ENCODE assay signal across 9 mouse cellular contexts in genomic region chr4:132387617-132388016, GRCm38 (mm10). TPM values are rescaled to one million over a fixed set of nuclear protein-coding genes. Genes with fewer than 3 reads are reported as not detected.
A peak's percentile ranks its signal among the peaks of the same experiment; 100 is the strongest.
DNase-seq lines count a peak whose midpoint lies in the region; ATAC-seq and TF ChIP-seq lines count a peak whose summit lies in the region.
"Had no signal": no experiment of that assay in that cellular context is flagged by ENCODE, and none has a peak within 500 bp of the region (broad histone marks: within the 10 kb centered on the region; RNA-seq: fewer than 3 reads in every experiment).

No protein-coding gene starts in this region.

- H3K9ac ChIP-seq in lung, postnatal 0 days (replicated peaks; ENCODE audit: low read depth) = no peak overlapping the region
- no peak overlapping the region for H3K9ac ChIP-seq in heart, embryonic 16.5 days (ENCODE audit: low read length)
- no peak overlapping the region for H3K9ac ChIP-seq in liver, embryonic 14.5 days (replicated peaks)

- peak; percentile 22 for DNase-seq in adrenal gland, postnatal 10 days
- DNase-seq in adrenal gland, postnatal 4 days (ENCODE audit: low spot score in 2 of 2) = no peak
- DNase-seq in lung, postnatal 0 days (ENCODE audit: low spot score) = no peak
- no peak for DNase-seq in lung, postnatal 25 days (ENCODE audit: low spot score)
- DNase-seq in liver, embryonic 14.5 days (ENCODE audit: low read depth in 3 of 3, low spot score in 3 of 3) = no peak
- no peak for DNase-seq in adrenal gland, adult 2 months
- DNase-seq: cerebellum, adult 9-10 months had no signal

- no peak for ATAC-seq in lung, postnatal 0 days
- ATAC-seq in heart, embryonic 16.5 days (replicated peaks; ENCODE audit: extremely low read depth, insufficient read depth, low FRiP score) = 0 out of 2 replicates have a peak, but pooled peaks have one; percentile 32
- ATAC-seq in liver, embryonic 14.5 days (ENCODE audit: insufficient read depth) = no peak
- ATAC-seq in CD4-positive, CD25-positive, alpha-beta regulatory T cell, adult 4 months = no peak

- WGBS in lung, postnatal 0 days = 57% methylated on average over 5 of the region's 5 CpGs
- 74% methylated on average over 5 of the region's 5 CpGs for WGBS in heart, embryonic 16.5 days
- 69% methylated on average over 5 of the region's 5 CpGs for WGBS in liver, embryonic 14.5 days (ENCODE audit: insufficient replicate concordance)

- peak; percentile 29 for TF ChIP-seq CTCF in lung, postnatal 0 days (IDR thresholded peaks at IDR 0.05)
- 0 out of 2 replicates have a peak, but pooled peaks have one; percentile 18 for TF ChIP-seq CTCF in liver, embryonic 14.5 days (IDR thresholded peaks at IDR 0.05; ENCODE audit: low read depth)

- no peak overlapping the region for H3K4me3 ChIP-seq in lung, postnatal 0 days (ENCODE audit: low read depth, low read length)
- no peak overlapping the region for H3K4me3 ChIP-seq in heart, embryonic 16.5 days (ENCODE audit: low read length)
- no peak overlapping the region for H3K4me3 ChIP-seq in liver, embryonic 14.5 days (ENCODE audit: insufficient read depth in 1 of 2, low read depth in 2 of 2, low read length in 2 of 2)

- H3K27me3 ChIP-seq in lung, postnatal 0 days (replicated peaks; ENCODE audit: insufficient read depth, low read length) = no peaks in the 10 kb centered on the region
- no peaks in the 10 kb centered on the region for H3K27me3 ChIP-seq in heart, embryonic 16.5 days (ENCODE audit: control insufficient read depth, insufficient read depth, low read length)
- no peaks in the 10 kb centered on the region for H3K27me3 ChIP-seq in liver, embryonic 14.5 days (ENCODE audit: control insufficient read depth, insufficient read depth, low read length)

- no peaks in the 10 kb centered on the region for H3K4me1 ChIP-seq in lung, postnatal 0 days (ENCODE audit: insufficient read depth, low read depth, low read length)
- H3K4me1 ChIP-seq in heart, embryonic 16.5 days (ENCODE audit: control insufficient read depth, insufficient read depth, low read length) = peaks cover 5% of the 10 kb centered on the region
- H3K4me1 ChIP-seq in liver, embryonic 14.5 days (replicated peaks; ENCODE audit: control insufficient read depth in 2 of 2, insufficient read depth in 2 of 2, low read length in 1 of 2) = peaks cover 29 to 37% of the 10 kb centered on the region in 2 experiments

- no peaks in the 10 kb centered on the region; the same call in 1 of the 2 replicates for H3K36me3 ChIP-seq in lung, postnatal 0 days (ENCODE audit: insufficient read depth, low read length)
- 0 out of 2 replicates have a peak, but pooled peaks cover 7% of the 10 kb centered on the region for H3K36me3 ChIP-seq in heart, embryonic 16.5 days (ENCODE audit: control insufficient read depth, insufficient read depth)
- H3K36me3 ChIP-seq in liver, embryonic 14.5 days (replicated peaks; ENCODE audit: control insufficient read depth, insufficient read depth, low read depth) = peaks cover 16% of the 10 kb centered on the region

- no peak overlapping the region for H3K4me2 ChIP-seq in lung, postnatal 0 days (replicated peaks; ENCODE audit: low read depth, low read length)
- H3K4me2 ChIP-seq in heart, embryonic 16.5 days (ENCODE audit: low read depth, low read length) = no peak overlapping the region
- no peak overlapping the region for H3K4me2 ChIP-seq in liver, embryonic 14.5 days (ENCODE audit: low read depth)

- no peak for TF ChIP-seq EP300 in lung, postnatal 0 days (IDR thresholded peaks at IDR 0.05)
- no peak for TF ChIP-seq EP300 in liver, embryonic 14.5 days (IDR thresholded peaks at IDR 0.05; ENCODE audit: low read depth)

- H3K27ac ChIP-seq in lung, postnatal 0 days (ENCODE audit: low read length) = no peak overlapping the region
- peak overlapping the region; percentile 34 for H3K27ac ChIP-seq in heart, embryonic 16.5 days (ENCODE audit: low read length)
- no peak overlapping the region for H3K27ac ChIP-seq in liver, embryonic 14.5 days

- H3K9me3 ChIP-seq in lung, postnatal 0 days (ENCODE audit: low read length) = no peaks in the 10 kb centered on the region
- H3K9me3 ChIP-seq in heart, embryonic 16.5 days (replicated peaks; ENCODE audit: control insufficient read depth, low read length) = no peaks in the 10 kb centered on the region
- H3K9me3 ChIP-seq in liver, embryonic 14.5 days (ENCODE audit: control insufficient read depth, low read length) = no peaks in the 10 kb centered on the region; the same call in 1 of the 2 replicates

RNA-seq across cellular contexts. Expression of gene Rcc1, which starts 34.2 kb away (rescaled TPM):
- 10 to 100 TPM; 19.1 to 24.8 TPM for total RNA-seq in adrenal gland, postnatal 10 days (2021)
- 10 to 100 TPM; 29.9 to 34.2 TPM for total RNA-seq in adrenal gland, postnatal 4 days (2021)
- polyA plus RNA-seq in lung, postnatal 0 days (2015; fragmentation: Nextera tagmentation; extraction: Ambion mirVana) = 14.3 and 14.7 TPM in 2 replicates
- 41.7 and 44.4 TPM in 2 replicates for polyA plus RNA-seq in heart, embryonic 16.5 days (2015; fragmentation: Nextera tagmentation; extraction: Ambion mirVana)
- polyA plus RNA-seq in liver, embryonic 14.5 days (2012; rRNA removed) = 21.5 and 22.2 TPM in 2 replicates
- polyA plus RNA-seq in liver, embryonic 14.5 days (2014; fragmentation: Nextera tagmentation; extraction: Ambion mirVana) = 27.2 and 32.0 TPM in 2 replicates
- polyA plus RNA-seq in CD4-positive, CD25-positive, alpha-beta regulatory T cell, adult 4 months (2017; shearing (Covaris generic)) = 10 to 100 TPM; 11.7 to 23.9 TPM
- total RNA-seq in adrenal gland, adult 2 months (2021) = 10 to 100 TPM; 12.4 to 16.9 TPM
- polyA plus RNA-seq in adrenal gland, adult 2 months (2012; rRNA removed) = 4.3 TPM in 2 replicates

RNA-seq across cellular contexts. Expression of gene Phactr4, which starts 34.7 kb away (rescaled TPM):
- total RNA-seq in adrenal gland, postnatal 10 days (2021) = 10 to 100 TPM; 31.9 to 39.0 TPM
- total RNA-seq in adrenal gland, postnatal 4 days (2021) = 10 to 100 TPM; 48.5 to 59.9 TPM
- polyA plus RNA-seq in lung, postnatal 0 days (2015; fragmentation: Nextera tagmentation; extraction: Ambion mirVana) = 13.4 and 15.3 TPM in 2 replicates
- polyA plus RNA-seq in heart, embryonic 16.5 days (2015; fragmentation: Nextera tagmentation; extraction: Ambion mirVana) = 15.8 and 16.5 TPM in 2 replicates
- polyA plus RNA-seq in liver, embryonic 14.5 days (2012; rRNA removed) = 6.2 and 7.4 TPM in 2 replicates
- polyA plus RNA-seq in liver, embryonic 14.5 days (2014; fragmentation: Nextera tagmentation; extraction: Ambion mirVana) = 10.9 and 14.0 TPM in 2 replicates
- 1 to 10 TPM; 5.6 to 6.0 TPM for polyA plus RNA-seq in CD4-positive, CD25-positive, alpha-beta regulatory T cell, adult 4 months (2017; shearing (Covaris generic))
- total RNA-seq in adrenal gland, adult 2 months (2021) = 10 to 100 TPM; 47.0 to 79.3 TPM
- polyA plus RNA-seq in adrenal gland, adult 2 months (2012; rRNA removed) = 8.9 and 12.5 TPM in 2 replicates

RNA-seq across cellular contexts. Expression of gene Trnau1ap, which starts 58.3 kb away (rescaled TPM):
- 10 to 100 TPM; 35.3 to 43.3 TPM for total RNA-seq in adrenal gland, postnatal 10 days (2021)
- 10 to 100 TPM; 40.3 to 45.8 TPM for total RNA-seq in adrenal gland, postnatal 4 days (2021)
- 49.8 and 52.9 TPM in 2 replicates for polyA plus RNA-seq in lung, postnatal 0 days (2015; fragmentation: Nextera tagmentation; extraction: Ambion mirVana)
- 71.5 and 72.2 TPM in 2 replicates for polyA plus RNA-seq in heart, embryonic 16.5 days (2015; fragmentation: Nextera tagmentation; extraction: Ambion mirVana)
- polyA plus RNA-seq in liver, embryonic 14.5 days (2012; rRNA removed) = 7.0 and 8.8 TPM in 2 replicates
- polyA plus RNA-seq in liver, embryonic 14.5 days (2014; fragmentation: Nextera tagmentation; extraction: Ambion mirVana) = 36.6 and 36.7 TPM in 2 replicates
- 10 to 100 TPM; 40.7 to 48.9 TPM for polyA plus RNA-seq in CD4-positive, CD25-positive, alpha-beta regulatory T cell, adult 4 months (2017; shearing (Covaris generic))
- 10 to 100 TPM; 31.6 to 36.4 TPM for total RNA-seq in adrenal gland, adult 2 months (2021)
- polyA plus RNA-seq in adrenal gland, adult 2 months (2012; rRNA removed) = 14.9 and 16.5 TPM in 2 replicates
